Mouse (Mus musculus) heart, embryonic 15.5 days (tissue): ENCODE measurements around the gene Strip2. TPM values are rescaled to one million over a fixed set of nuclear protein-coding genes. Genes with fewer than 3 reads are reported as not detected.

Experiments
- ATAC-seq: fragments of 200-750 bp; cut with Nextera tagmentation; replicated peaks from 2 replicates; pipeline ENCODE4 v1.8.0; 2017; ENCODE audit warnings: low read depth, moderate TSS enrichment; ENCODE audit not compliant: insufficient number of reproducible peaks, insufficient read depth, low FRiP score
- H3K27ac ChIP-seq: fragments of 300-500 bp; sonication (generic); 2 replicates; pipeline ENCODE4 v1.5.1; 2015; ENCODE audit warnings: mild to moderate bottlenecking, inconsistent platforms
- H3K27me3 ChIP-seq: fragments of 300-500 bp; sonication (generic); 2 replicates; pipeline ENCODE4 v1.6.1; 2015; ENCODE audit warnings: inconsistent platforms
- H3K36me3 ChIP-seq: fragments of 300-500 bp; sonication (generic); 2 replicates; pipeline ENCODE4 v1.6.1; 2015; ENCODE audit warnings: mild to moderate bottlenecking, inconsistent platforms
- H3K4me1 ChIP-seq: fragments of 300-500 bp; sonication (generic); replicated peaks from 2 replicates; pipeline ENCODE4 v1.6.1; 2015; ENCODE audit warnings: inconsistent platforms
- H3K4me2 ChIP-seq: fragments of 300-500 bp; sonication (generic); 2 replicates; pipeline ENCODE4 v1.6.1; 2015; ENCODE audit warnings: inconsistent platforms, mild to moderate bottlenecking, moderate library complexity
- H3K4me3 ChIP-seq: fragments of 300-500 bp; sonication (generic); 2 replicates; pipeline ENCODE4 v1.5.1; 2015; ENCODE audit warnings: mild to moderate bottlenecking, inconsistent platforms
- H3K9ac ChIP-seq: fragments of 300-500 bp; sonication (generic); 2 replicates; pipeline ENCODE4 v1.6.1; 2015; ENCODE audit warnings: mild to moderate bottlenecking, inconsistent platforms
- H3K9me3 ChIP-seq: fragments of 300-500 bp; sonication (generic); replicated peaks from 2 replicates; pipeline ENCODE4 v1.6.1; 2016; ENCODE audit warnings: inconsistent platforms
- whole genome bisulfite sequencing: fragments of 180-500 bp; shearing (Covaris S2); methylation state at CpG from one replicate; pipeline ENCODE4 v1.1.7; 2015; ENCODE audit warnings: mixed read lengths; 5-methylcytosine and 5-hydroxymethylcytosine counted together
- microRNA-seq: library from miRNA; unstranded; fragments of <30 nt; microRNA quantifications from one replicate; pipeline ENCODE4, GENCODE M21; 2016
- polyA plus RNA-seq: library from polyadenylated mRNA; unstranded; fragments of >200 nt; fragmentation: Nextera tagmentation; extraction: Ambion mirVana; gene quantifications from 2 replicates; pipeline ENCODE4 v1.2.1, GENCODE M21; 2015

The Strip2 gene
- polyA plus RNA-seq, 1 experiment from 2014 or later, result 63.1 TPM

- Histone ChIP-seq H3K27me3 (no peaks in the 10 kb centered on the region), H3K9me3 (no peaks in the 10 kb centered on the region), H3K9ac (no peak overlapping the region), H3K4me2 (no peak overlapping the region), H3K27ac (no peak overlapping the region), H3K4me3 (no peak overlapping the region), H3K4me1 (no peaks in the 10 kb centered on the region), H3K36me3 (no peaks in the 10 kb centered on the region)
- ATAC-seq, result no peak
- WGBS, result 85% methylated on average over 1 of the region's 1 CpGs
Observed at GRCm38 (mm10) chr6:30005851-30006250, 89.0 kb downstream of the Strip2 start.

GRCm38 (mm10) chr6:30009204-30009603, 92.4 kb downstream of the Strip2 start:
- no peaks in the 10 kb centered on the region for H3K36me3 ChIP-seq
- WGBS, result 77% methylated on average over 7 of the region's 7 CpGs
- H3K27ac ChIP-seq, result no peak overlapping the region
- H3K9ac ChIP-seq, result no peak overlapping the region
- no peak overlapping the region for H3K4me3 ChIP-seq
- no peaks in the 10 kb centered on the region for H3K27me3 ChIP-seq
- ATAC-seq, result no peak
- no peak overlapping the region for H3K4me2 ChIP-seq
- H3K9me3 ChIP-seq, result no peaks in the 10 kb centered on the region
- H3K4me1 ChIP-seq, result no peaks in the 10 kb centered on the region

Small RNA genes within 50 kb of the gene (microRNA-seq; reads per million reads assigned to microRNA genes)
- not detected for gene Gm23049

Other genes starting within 250 kb of the Strip2 start
- gene Tspan33, start 222.8 kb upstream of the Strip2 start, polyA plus RNA-seq, result 3.8 and 5.9 TPM in 2 replicates
- 14.2 and 24.4 TPM in 2 replicates for gene Smo, start 181.5 kb upstream of the Strip2 start, polyA plus RNA-seq
- 5.8 and 9.1 TPM in 2 replicates for gene Ahcyl2, start 149.0 kb upstream of the Strip2 start, polyA plus RNA-seq
- gene Nrf1, start 131.0 kb downstream of the Strip2 start, polyA plus RNA-seq, result 24.2 and 32.8 TPM in 2 replicates